Mouse (Mus musculus): ENCODE results near the gene Hnf1a. TPM values are rescaled to one million over a fixed set of nuclear protein-coding genes. Genes with fewer than 3 reads are reported as not detected.
"Not testable (repeated sequence)": the region's sequence is repeated elsewhere in the genome, so short reads cannot be mapped to it uniquely, and the experiment has no call there.

Gene Hnf1a
- polyA plus RNA-seq, 1 experiment from 2014 or later: 0.10 TPM

DNA sequence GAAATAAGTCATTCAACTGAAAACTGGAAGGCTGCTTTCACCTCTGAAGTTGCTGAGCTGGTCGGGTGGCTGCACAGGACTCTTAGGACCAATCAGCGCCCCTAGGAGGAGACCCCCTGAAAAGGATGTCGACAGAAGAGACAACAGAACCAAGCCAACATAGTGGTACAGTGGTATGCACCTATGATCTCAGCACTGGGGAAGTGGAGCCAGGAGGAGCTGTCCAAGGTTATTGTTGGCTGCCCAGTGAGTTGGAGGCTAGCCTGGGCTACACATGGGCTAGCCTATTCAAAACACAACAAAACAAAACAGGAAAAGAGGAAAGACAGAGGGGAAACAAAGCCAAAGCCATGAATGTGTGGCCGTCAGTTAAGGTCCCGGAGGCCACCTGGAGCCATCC, 12.8 kb downstream of the Hnf1a start:
- Histone ChIP-seq H3K9me3 (no peaks in the 10 kb centered on the region), H3K36me3 (replicated peaks) (no peaks in the 10 kb centered on the region), H3K27me3 (replicated peaks) (no peaks in the 10 kb centered on the region), H3K4me1 (no peaks in the 10 kb centered on the region), H3K4me2 (no peak overlapping the region), H3K9ac (no peak overlapping the region), H3K4me3 (no peak overlapping the region), H3K27ac (no peak overlapping the region)
- ATAC-seq (replicated peaks): no peak
- 83% methylated on average over 5 of the region's 5 CpGs for WGBS

DNA sequence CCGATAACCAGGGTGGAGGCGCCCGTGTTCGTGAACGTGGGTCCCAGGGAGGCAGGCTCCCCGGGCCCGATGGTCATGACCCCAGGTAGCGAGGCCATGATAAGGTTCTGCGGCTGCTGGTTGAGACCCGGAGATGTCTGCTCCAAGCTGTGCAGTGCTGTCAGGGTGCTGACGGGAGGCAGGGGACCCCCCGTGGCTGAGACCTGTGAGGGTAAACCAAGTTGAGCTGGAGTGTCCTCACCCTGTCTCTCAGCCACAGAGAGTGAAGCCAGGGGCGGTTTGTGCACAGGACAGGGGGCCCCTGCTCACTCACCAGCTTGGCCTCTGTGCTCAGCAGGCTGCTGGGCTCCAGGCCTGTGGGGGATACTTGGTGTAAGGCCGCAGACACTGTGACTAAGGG, 17.6 kb downstream of the Hnf1a start:
- 87% methylated on average over 14 of the region's 14 CpGs for WGBS
- no peak overlapping the region for H3K9ac ChIP-seq
- H3K27ac ChIP-seq: no peak overlapping the region
- H3K9me3 ChIP-seq: no peaks in the 10 kb centered on the region
- H3K4me2 ChIP-seq: no peak overlapping the region
- ATAC-seq (replicated peaks): no peak
- H3K27me3 ChIP-seq (replicated peaks): no peaks in the 10 kb centered on the region
- no peaks in the 10 kb centered on the region; the same call in 1 of the 2 replicates for H3K36me3 ChIP-seq (replicated peaks)
- no peak overlapping the region for H3K4me3 ChIP-seq
- no peaks in the 10 kb centered on the region; the same call in 1 of the 2 replicates for H3K4me1 ChIP-seq

DNA sequence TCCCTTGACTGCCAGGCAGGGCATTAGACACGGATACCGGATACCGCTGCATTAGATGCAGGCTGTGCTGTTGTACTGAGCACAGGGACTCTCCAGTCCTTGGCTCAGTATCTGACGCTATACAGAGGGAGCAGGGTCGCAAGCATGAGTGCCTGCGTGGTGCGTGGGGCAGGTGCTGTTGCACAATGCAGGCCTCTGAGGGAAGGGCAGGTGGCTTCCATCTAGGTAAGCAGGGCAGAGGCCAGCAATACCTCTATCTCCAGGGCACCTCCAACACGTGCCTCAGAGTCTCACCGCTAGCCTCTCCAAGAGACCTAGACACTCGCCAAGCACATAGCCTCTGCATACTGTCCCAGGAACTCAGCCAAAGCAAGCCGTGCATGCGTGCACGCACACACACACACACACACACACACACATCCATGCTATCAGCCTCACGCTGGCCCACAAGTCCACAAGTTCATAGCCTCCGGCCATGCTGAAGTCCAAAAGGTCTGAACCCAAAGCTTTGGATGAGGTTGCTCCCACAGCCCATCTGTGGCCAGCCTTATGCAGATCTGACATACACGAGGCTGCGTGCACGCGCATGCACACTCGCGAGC, 19.5 kb downstream of the Hnf1a start:
- no peaks in the 10 kb centered on the region for H3K27me3 ChIP-seq (replicated peaks)
- ATAC-seq (replicated peaks): no peak
- no peak overlapping the region for H3K9ac ChIP-seq
- no peaks in the 10 kb centered on the region for H3K9me3 ChIP-seq
- H3K27ac ChIP-seq: no peak overlapping the region
- H3K4me2 ChIP-seq: no peak overlapping the region
- H3K4me3 ChIP-seq: no peak overlapping the region
- H3K4me1 ChIP-seq: no peaks in the 10 kb centered on the region; the same call in 1 of the 2 replicates
- H3K36me3 ChIP-seq (replicated peaks): peaks cover 4% of the 10 kb centered on the region; the same call in 1 of the 2 replicates
- WGBS: 83% methylated on average over 21 of the region's 21 CpGs

DNA sequence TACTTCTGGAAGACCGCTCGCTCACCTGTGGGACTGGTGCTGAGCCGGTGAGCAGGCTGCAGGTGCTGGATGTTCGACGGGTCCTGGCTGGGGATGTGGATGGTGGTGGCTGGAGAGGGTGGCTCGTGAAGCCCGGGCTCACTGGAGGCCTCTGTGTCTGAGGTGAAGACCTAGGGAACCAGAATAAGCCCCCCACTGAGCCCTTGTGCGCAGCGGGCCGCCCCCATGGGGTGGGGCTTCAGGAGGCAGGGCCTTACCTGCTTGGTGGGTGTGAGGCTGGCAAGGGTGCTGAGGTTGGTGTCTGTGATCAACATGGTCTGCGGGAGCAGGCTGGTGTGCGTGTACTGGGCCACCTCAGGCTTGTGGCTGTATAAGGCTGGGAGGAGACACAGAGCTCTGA, 20.2 kb downstream of the Hnf1a start:
- Histone ChIP-seq H3K9ac (no peak overlapping the region), H3K4me2 (no peak overlapping the region), H3K36me3 (replicated peaks) (peaks cover 11% of the 10 kb centered on the region), H3K27ac (no peak overlapping the region), H3K4me1 (no peaks in the 10 kb centered on the region; the same call in 1 of the 2 replicates), H3K4me3 (no peak overlapping the region), H3K27me3 (replicated peaks) (no peaks in the 10 kb centered on the region), H3K9me3 (no peaks in the 10 kb centered on the region)
- 61% methylated on average over 12 of the region's 12 CpGs for WGBS
- ATAC-seq (replicated peaks): no peak

DNA sequence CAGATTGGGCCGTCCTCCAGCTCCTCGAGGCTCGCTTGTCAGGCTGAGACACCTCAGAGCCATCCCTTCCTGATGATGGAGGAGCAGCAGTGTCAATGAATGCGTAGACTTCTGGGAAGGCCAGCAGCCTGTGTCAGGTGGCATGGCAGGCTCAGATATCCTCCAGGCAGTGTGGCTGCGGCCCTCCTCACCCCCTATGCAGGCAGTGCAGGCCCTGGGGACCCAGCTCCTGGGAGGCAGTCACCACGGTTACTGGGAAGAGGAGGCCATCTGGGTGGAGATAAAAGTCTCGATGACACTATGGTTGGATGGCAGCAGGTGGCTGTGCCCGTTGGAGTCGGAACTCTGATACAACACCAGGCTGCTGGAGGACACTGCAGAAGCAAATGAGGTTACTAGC, 21.1 kb downstream of the Hnf1a start:
- Histone ChIP-seq H3K36me3 (replicated peaks) (peaks cover 12% of the 10 kb centered on the region), H3K4me2 (no peak overlapping the region), H3K9ac (no peak overlapping the region), H3K9me3 (no peaks in the 10 kb centered on the region), H3K27me3 (replicated peaks) (no peaks in the 10 kb centered on the region), H3K4me1 (no peaks in the 10 kb centered on the region; the same call in 1 of the 2 replicates), H3K4me3 (no peak overlapping the region), H3K27ac (no peak overlapping the region)
- ATAC-seq (replicated peaks): no peak
- 73% methylated on average over 9 of the region's 9 CpGs for WGBS

DNA sequence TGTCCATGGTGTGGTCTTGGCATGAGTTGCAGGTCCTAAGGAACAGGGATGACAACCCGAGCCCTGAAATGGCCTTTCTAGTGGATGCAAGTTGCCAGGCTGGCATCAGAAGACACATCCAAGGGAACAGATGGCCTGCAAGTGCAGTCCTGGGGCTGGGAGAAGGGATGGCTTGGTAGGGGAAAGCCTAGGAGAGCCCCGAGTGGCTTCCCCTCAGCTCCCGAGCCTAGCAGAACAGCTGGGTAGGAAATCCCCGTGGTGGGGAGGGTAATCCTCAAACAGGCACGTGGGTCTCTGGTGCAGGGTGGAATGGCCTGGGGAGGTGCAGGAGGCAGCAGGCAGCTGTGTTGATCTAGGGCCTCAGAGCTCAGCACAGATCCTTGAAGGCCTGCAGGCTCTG, 21.6 kb downstream of the Hnf1a start:
- no peak overlapping the region for H3K9ac ChIP-seq
- H3K27me3 ChIP-seq (replicated peaks): no peaks in the 10 kb centered on the region
- no peak overlapping the region for H3K27ac ChIP-seq
- peaks cover 12% of the 10 kb centered on the region for H3K36me3 ChIP-seq (replicated peaks)
- no peak overlapping the region for H3K4me2 ChIP-seq
- ATAC-seq (replicated peaks): peak; percentile 16; the same call in 1 of the 2 replicates
- H3K4me3 ChIP-seq: no peak overlapping the region
- no peaks in the 10 kb centered on the region; the same call in 1 of the 2 replicates for H3K4me1 ChIP-seq
- WGBS: 48% methylated on average over 5 of the region's 5 CpGs
- H3K9me3 ChIP-seq: no peaks in the 10 kb centered on the region

DNA sequence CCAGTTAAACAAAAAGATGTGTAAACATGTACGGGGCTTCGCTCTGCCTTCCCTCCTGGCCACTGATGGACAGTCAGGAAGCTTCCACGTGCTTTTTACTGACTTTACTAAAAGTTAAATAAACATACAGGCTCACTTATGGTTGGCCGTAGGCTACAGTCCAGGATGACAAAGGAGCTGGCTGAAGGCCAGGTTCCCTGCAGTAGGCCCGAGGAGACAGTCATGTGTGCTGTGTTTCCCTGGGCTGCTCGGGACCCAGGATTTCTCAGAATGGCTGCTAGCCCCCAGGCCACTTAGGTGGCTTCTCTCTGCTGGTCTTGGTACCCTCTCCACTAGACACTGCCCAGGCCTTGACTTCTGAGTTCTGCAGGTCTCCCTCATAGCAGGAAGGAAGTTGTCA, 22.0 kb downstream of the Hnf1a start:
- no peak for ATAC-seq (replicated peaks)
- Histone ChIP-seq H3K36me3 (replicated peaks) (peaks cover 12% of the 10 kb centered on the region), H3K27ac (no peak overlapping the region), H3K9ac (no peak overlapping the region), H3K4me2 (no peak overlapping the region), H3K27me3 (replicated peaks) (no peaks in the 10 kb centered on the region), H3K4me1 (peaks cover 3% of the 10 kb centered on the region), H3K9me3 (no peaks in the 10 kb centered on the region), H3K4me3 (no peak overlapping the region)
- 64% methylated on average over 6 of the region's 6 CpGs for WGBS

DNA sequence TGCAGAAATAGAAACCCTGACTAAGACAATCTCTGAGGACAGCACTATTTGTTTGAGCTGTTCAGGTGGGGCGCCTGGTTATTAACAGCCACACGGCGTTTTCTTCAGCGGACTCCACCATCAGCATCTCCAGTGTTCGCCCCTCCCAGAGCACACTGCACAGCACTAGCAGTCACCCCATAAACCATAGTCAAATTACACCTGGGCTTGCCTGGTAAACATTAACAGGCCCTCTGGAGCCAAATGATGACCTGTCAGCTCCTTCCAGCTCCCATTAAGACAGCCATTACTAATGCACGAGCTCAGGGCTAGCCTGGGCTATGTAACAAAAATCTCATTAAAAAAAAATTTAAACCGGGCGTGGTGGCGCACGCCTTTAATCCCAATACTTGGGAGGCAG, 25.8 kb downstream of the Hnf1a start:
- H3K27ac ChIP-seq: no peak overlapping the region
- H3K4me3 ChIP-seq: no peak overlapping the region
- H3K27me3 ChIP-seq (replicated peaks): no peaks in the 10 kb centered on the region
- no peak overlapping the region for H3K4me2 ChIP-seq
- H3K36me3 ChIP-seq (replicated peaks): peaks cover 12% of the 10 kb centered on the region
- H3K4me1 ChIP-seq: peaks cover 17% of the 10 kb centered on the region
- WGBS: 97% methylated on average over 10 of the region's 10 CpGs
- no peak overlapping the region for H3K9ac ChIP-seq
- no peak for ATAC-seq (replicated peaks)
- H3K9me3 ChIP-seq: no peaks in the 10 kb centered on the region

DNA sequence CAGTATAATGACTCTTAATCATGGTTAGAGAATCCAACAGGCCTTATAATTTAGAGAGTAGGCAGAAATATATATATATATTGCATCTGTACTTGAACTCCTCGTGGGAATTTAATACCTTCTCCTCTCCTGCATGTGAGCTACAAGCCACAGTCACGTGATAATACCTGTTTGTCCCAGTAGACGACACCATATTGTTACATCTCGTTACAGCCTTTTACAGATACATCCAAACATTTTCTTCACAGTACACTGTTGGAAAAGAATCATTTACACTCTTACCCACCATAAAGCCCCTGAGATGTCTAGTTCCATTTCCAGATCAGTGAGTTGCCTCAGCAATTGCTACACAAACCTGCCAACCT, 28.1 kb downstream of the Hnf1a start:
- ATAC-seq (replicated peaks): no peak
- WGBS: 39% methylated on average over 4 of the region's 4 CpGs
- Histone ChIP-seq H3K4me3 (peak overlapping the region; percentile 69), H3K4me2 (peak overlapping the region; percentile 61), H3K27me3 (replicated peaks) (no peaks in the 10 kb centered on the region), H3K36me3 (replicated peaks) (peaks cover 12% of the 10 kb centered on the region; the same call in 1 of the 2 replicates), H3K4me1 (peaks cover 17% of the 10 kb centered on the region), H3K9me3 (no peaks in the 10 kb centered on the region), H3K9ac (peak overlapping the region; percentile 92), H3K27ac (peak overlapping the region; percentile 89)

DNA sequence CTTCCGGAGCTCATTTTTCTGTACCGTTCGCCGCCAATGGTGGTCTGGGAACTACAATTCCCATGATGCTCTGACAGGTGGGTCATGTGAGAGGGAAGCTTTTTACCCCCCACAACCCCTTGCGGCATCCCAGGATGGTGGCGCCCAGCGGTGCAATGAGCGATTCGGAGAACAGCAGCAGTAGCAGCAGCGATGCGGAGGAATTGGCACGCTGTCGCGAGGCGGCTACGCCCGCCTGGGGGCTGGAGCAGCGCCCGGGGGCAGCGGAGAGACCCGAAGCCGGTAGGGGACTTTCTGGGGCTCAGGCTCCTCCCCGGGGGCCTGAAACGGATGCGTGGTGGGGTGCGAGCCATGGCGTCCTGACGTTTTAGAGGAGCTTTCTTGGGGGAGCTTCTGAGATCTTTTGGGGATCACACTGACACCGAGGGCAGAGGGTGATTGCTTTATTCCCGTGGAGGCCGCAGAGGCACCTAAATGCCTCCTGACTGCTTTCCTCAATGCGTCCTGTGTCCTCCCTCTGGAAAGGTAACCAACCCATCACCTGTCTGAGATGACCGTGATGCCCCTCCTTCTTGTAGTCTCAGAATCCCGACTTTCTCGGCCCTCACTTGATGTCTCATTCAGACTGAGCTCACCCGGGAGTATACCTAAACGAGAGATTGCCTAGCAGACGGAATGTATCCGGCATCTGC, 28.7 kb downstream of the Hnf1a start, which contains the start of gene 2210016L21Rik:
TSS of gene 2210016L21Rik (plus strand) at position 85 of the 692 bp plus-strand sequence.
- under 1% methylated on average over 38 of the region's 39 CpGs for WGBS

DNA sequence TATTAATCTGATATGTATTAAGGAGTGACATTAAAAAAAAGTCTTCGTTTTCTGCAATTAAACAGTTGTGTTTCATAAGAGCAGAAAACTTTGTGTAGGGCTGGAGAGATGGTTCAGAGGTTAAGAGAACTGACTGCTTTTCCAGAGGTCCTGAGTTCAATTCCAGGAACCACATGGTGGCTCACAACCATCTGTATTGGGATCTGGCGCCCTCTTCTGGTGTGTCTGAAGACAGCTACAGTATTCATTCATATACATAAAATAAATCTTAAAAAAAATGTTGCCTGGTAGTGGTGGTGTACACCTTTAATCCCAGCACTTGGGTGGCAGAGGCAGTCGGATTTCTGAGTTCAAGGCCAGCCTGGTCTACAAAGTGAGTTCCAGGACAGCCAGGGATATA, 29.8 kb downstream of the Hnf1a start:
- not testable (repeated sequence) for H3K27ac ChIP-seq; H3K9ac ChIP-seq; H3K36me3 ChIP-seq (replicated peaks); H3K27me3 ChIP-seq (replicated peaks); ATAC-seq (replicated peaks); H3K4me3 ChIP-seq; H3K9me3 ChIP-seq
- Histone ChIP-seq H3K4me2 (peak overlapping the region; percentile 61; the same call in 1 of the 2 replicates), H3K4me1 (peaks cover 17% of the 10 kb centered on the region)
- 60% methylated on average over 3 of the region's 3 CpGs for WGBS

More for the DNA sequence above, 28.7 kb downstream of the Hnf1a start, which contains the start of gene 2210016L21Rik:
- no peaks in the 10 kb centered on the region for H3K9me3 ChIP-seq
- peaks cover 11% of the 10 kb centered on the region; the same call in 1 of the 2 replicates for H3K36me3 ChIP-seq (replicated peaks)
- peak within 1 kb of the TSS; percentile 92 for H3K9ac ChIP-seq
- H3K4me2 ChIP-seq: peak within 1 kb of the TSS; percentile 61
- peak within 1 kb of the TSS; percentile 89 for H3K27ac ChIP-seq
- peaks cover 17% of the 10 kb centered on the region for H3K4me1 ChIP-seq
- H3K4me3 ChIP-seq: peak within 1 kb of the TSS; percentile 69
- no peaks in the 10 kb centered on the region for H3K27me3 ChIP-seq (replicated peaks)
- peak; percentile 94 for ATAC-seq (replicated peaks)

DNA sequence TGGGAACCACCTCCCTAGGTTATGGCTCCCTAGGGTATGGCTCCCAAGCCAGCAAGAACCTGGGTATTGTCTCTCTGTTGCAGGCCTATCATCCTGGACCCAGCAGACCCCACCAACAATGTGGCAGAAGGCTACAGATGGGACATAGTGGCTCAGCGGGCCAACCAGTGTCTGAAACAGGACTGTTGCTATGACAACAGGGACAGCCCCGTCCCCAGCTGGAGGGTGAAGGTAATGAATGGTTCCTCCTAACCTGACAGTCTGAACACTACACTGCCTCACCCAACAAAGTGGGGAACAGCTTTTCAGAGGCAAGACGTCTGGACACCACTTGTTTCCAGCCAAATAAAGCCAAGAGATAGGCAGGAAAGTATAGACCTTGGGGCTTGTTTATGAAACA, 35.1 kb downstream of the Hnf1a start:
- Histone ChIP-seq H3K36me3 (replicated peaks) (no peaks in the 10 kb centered on the region), H3K9ac (no peak overlapping the region), H3K9me3 (no peaks in the 10 kb centered on the region), H3K27me3 (replicated peaks) (no peaks in the 10 kb centered on the region), H3K4me3 (no peak overlapping the region), H3K4me1 (no peaks in the 10 kb centered on the region), H3K27ac (no peak overlapping the region), H3K4me2 (no peak overlapping the region)
- ATAC-seq (replicated peaks): no peak
- whole genome bisulfite sequencing: 20% methylated on average over 3 of the region's 3 CpGs

DNA sequence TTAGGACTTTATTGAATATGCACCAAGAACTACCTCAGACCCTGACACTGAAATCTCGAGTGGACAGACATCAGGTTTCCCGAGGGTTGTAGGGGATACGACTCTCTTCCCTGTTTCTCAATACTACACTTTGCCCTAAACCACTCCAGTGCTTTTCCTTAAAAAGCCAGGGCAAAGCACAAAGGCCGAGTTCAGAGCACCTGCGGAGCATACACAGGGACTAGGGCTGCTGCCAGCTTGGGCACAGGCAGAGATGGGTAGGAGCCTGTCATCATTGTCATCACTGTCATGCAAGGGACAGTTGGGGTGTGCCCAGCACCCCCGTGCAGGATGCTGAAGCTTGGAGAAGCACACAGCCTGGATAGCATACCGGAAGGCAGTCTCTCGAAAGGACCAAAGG, 37.7 kb downstream of the Hnf1a start:
- Histone ChIP-seq H3K9ac (no peak overlapping the region), H3K36me3 (replicated peaks) (no peaks in the 10 kb centered on the region), H3K4me2 (no peak overlapping the region), H3K9me3 (no peaks in the 10 kb centered on the region), H3K27me3 (replicated peaks) (no peaks in the 10 kb centered on the region), H3K4me1 (no peaks in the 10 kb centered on the region), H3K27ac (no peak overlapping the region), H3K4me3 (no peak overlapping the region)
- WGBS: 85% methylated on average over 8 of the region's 8 CpGs
- no peak for ATAC-seq (replicated peaks)
